Mouse (Mus musculus): ENCODE data around the gene Grk5. TPM values are rescaled to one million over a fixed set of nuclear protein-coding genes. Genes with fewer than 3 reads are reported as not detected.

Grk5 gene
- polyA plus RNA-seq, 1 experiment = 1.3 TPM

- Histone ChIP-seq H3K4me1 (ENCODE audit: control insufficient read depth, insufficient read depth, low read length) (no peaks in the 10 kb centered on the region), H3K4me3 (ENCODE audit: low read depth, low read length) (no peak overlapping the region), H3K27ac (ENCODE audit: insufficient read depth, low read length) (no peak overlapping the region), H3K27me3 (ENCODE audit: control insufficient read depth, insufficient read depth, low read length, poor library complexity, severe bottlenecking) (no peaks in the 10 kb centered on the region), H3K9ac (ENCODE audit: low read depth, poor library complexity, severe bottlenecking) (no peak overlapping the region), H3K36me3 (ENCODE audit: control insufficient read depth, insufficient read depth, low read length, poor library complexity, severe bottlenecking) (no peaks in the 10 kb centered on the region), H3K9me3 (replicated peaks; ENCODE audit: control insufficient read depth, insufficient read depth, low read length, poor library complexity, severe bottlenecking) (no peaks in the 10 kb centered on the region)
- TF ChIP-seq CTCF (IDR thresholded peaks at IDR 0.05; ENCODE audit: low read depth, low read length) = no peak
Observed at GRCm38 (mm10) chr19:60903139-60903538, 13.6 kb downstream of the Grk5 start.

DNA sequence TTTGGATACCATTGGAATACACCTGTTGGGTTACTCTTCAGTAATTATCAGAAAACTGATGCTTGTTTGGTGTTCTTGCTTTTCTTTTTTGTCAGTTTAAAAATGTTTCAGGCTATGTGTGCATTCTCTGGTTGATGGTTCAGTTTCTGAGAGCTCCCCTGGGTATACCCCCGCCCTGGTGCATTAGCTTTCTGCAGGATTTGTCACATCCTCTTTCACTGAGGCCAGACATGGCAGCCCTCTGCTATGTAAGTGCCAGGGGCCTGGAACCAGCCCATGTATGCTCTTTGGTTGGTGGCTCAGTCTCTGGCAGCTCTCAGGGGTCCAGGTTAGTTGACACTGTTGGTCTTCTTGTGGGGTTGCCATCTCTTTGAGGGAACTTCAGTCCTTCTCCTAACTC is 14.4 kb downstream of the Grk5 start:
- H3K27me3 ChIP-seq (ENCODE audit: control insufficient read depth, insufficient read depth, low read length, poor library complexity, severe bottlenecking) = no peaks in the 10 kb centered on the region
- H3K9me3 ChIP-seq (replicated peaks; ENCODE audit: control insufficient read depth, insufficient read depth, low read length, poor library complexity, severe bottlenecking) = no peaks in the 10 kb centered on the region
- no peaks in the 10 kb centered on the region for H3K36me3 ChIP-seq (ENCODE audit: control insufficient read depth, insufficient read depth, low read length, poor library complexity, severe bottlenecking)
- TF ChIP-seq POLR2A (IDR thresholded peaks at IDR 0.05; ENCODE audit: insufficient read depth, low read length) (no peak), CTCF (IDR thresholded peaks at IDR 0.05; ENCODE audit: low read depth, low read length) (no peak), EP300 (IDR thresholded peaks at IDR 0.05; ENCODE audit: insufficient read depth, low read depth, low read length) (no peak)
- H3K9ac ChIP-seq (ENCODE audit: low read depth, poor library complexity, severe bottlenecking) = no peak overlapping the region
- H3K4me1 ChIP-seq (ENCODE audit: control insufficient read depth, insufficient read depth, low read length) = no peaks in the 10 kb centered on the region
- no peak overlapping the region for H3K4me3 ChIP-seq (ENCODE audit: low read depth, low read length)
- no peak overlapping the region for H3K27ac ChIP-seq (ENCODE audit: insufficient read depth, low read length)

GRCm38 (mm10) chr19:60905477-60905876 is 15.9 kb downstream of the Grk5 start:
- H3K27me3 ChIP-seq (ENCODE audit: control insufficient read depth, insufficient read depth, low read length, poor library complexity, severe bottlenecking) = no peaks in the 10 kb centered on the region
- H3K9me3 ChIP-seq (replicated peaks; ENCODE audit: control insufficient read depth, insufficient read depth, low read length, poor library complexity, severe bottlenecking) = no peaks in the 10 kb centered on the region
- no peaks in the 10 kb centered on the region for H3K4me1 ChIP-seq (ENCODE audit: control insufficient read depth, insufficient read depth, low read length)
- H3K4me3 ChIP-seq (ENCODE audit: low read depth, low read length) = no peak overlapping the region
- H3K9ac ChIP-seq (ENCODE audit: low read depth, poor library complexity, severe bottlenecking) = no peak overlapping the region
- no peak overlapping the region for H3K27ac ChIP-seq (ENCODE audit: insufficient read depth, low read length)
- no peak for TF ChIP-seq POLR2A (IDR thresholded peaks at IDR 0.05; ENCODE audit: insufficient read depth, low read length)
- no peak for TF ChIP-seq CTCF (IDR thresholded peaks at IDR 0.05; ENCODE audit: low read depth, low read length)
- TF ChIP-seq EP300 (IDR thresholded peaks at IDR 0.05; ENCODE audit: insufficient read depth, low read depth, low read length) = no peak
- no peaks in the 10 kb centered on the region for H3K36me3 ChIP-seq (ENCODE audit: control insufficient read depth, insufficient read depth, low read length, poor library complexity, severe bottlenecking)

GRCm38 (mm10) chr19:60910304-60910703 is 20.8 kb downstream of the Grk5 start:
- Histone ChIP-seq H3K36me3 (ENCODE audit: control insufficient read depth, insufficient read depth, low read length, poor library complexity, severe bottlenecking) (no peaks in the 10 kb centered on the region), H3K27me3 (ENCODE audit: control insufficient read depth, insufficient read depth, low read length, poor library complexity, severe bottlenecking) (no peaks in the 10 kb centered on the region), H3K4me1 (ENCODE audit: control insufficient read depth, insufficient read depth, low read length) (no peaks in the 10 kb centered on the region), H3K4me3 (ENCODE audit: low read depth, low read length) (no peak overlapping the region), H3K9me3 (replicated peaks; ENCODE audit: control insufficient read depth, insufficient read depth, low read length, poor library complexity, severe bottlenecking) (no peaks in the 10 kb centered on the region), H3K27ac (ENCODE audit: insufficient read depth, low read length) (no peak overlapping the region), H3K9ac (ENCODE audit: low read depth, poor library complexity, severe bottlenecking) (no peak overlapping the region)
- TF ChIP-seq EP300 (IDR thresholded peaks at IDR 0.05; ENCODE audit: insufficient read depth, low read depth, low read length) = no peak
- no peak for TF ChIP-seq CTCF (IDR thresholded peaks at IDR 0.05; ENCODE audit: low read depth, low read length)
- no peak for TF ChIP-seq POLR2A (IDR thresholded peaks at IDR 0.05; ENCODE audit: insufficient read depth, low read length)

- no peak overlapping the region for H3K27ac ChIP-seq (ENCODE audit: insufficient read depth, low read length)
- H3K27me3 ChIP-seq (ENCODE audit: control insufficient read depth, insufficient read depth, low read length, poor library complexity, severe bottlenecking) = no peaks in the 10 kb centered on the region
- no peaks in the 10 kb centered on the region for H3K4me1 ChIP-seq (ENCODE audit: control insufficient read depth, insufficient read depth, low read length)
- TF ChIP-seq EP300 (IDR thresholded peaks at IDR 0.05; ENCODE audit: insufficient read depth, low read depth, low read length) (no peak), CTCF (IDR thresholded peaks at IDR 0.05; ENCODE audit: low read depth, low read length) (no peak), POLR2A (IDR thresholded peaks at IDR 0.05; ENCODE audit: insufficient read depth, low read length) (no peak)
- H3K9me3 ChIP-seq (replicated peaks; ENCODE audit: control insufficient read depth, insufficient read depth, low read length, poor library complexity, severe bottlenecking) = no peaks in the 10 kb centered on the region
- no peak overlapping the region for H3K4me3 ChIP-seq (ENCODE audit: low read depth, low read length)
- H3K9ac ChIP-seq (ENCODE audit: low read depth, poor library complexity, severe bottlenecking) = no peak overlapping the region
- no peaks in the 10 kb centered on the region for H3K36me3 ChIP-seq (ENCODE audit: control insufficient read depth, insufficient read depth, low read length, poor library complexity, severe bottlenecking)
Observed at GRCm38 (mm10) chr19:60911653-60912052, 22.1 kb downstream of the Grk5 start.

DNA sequence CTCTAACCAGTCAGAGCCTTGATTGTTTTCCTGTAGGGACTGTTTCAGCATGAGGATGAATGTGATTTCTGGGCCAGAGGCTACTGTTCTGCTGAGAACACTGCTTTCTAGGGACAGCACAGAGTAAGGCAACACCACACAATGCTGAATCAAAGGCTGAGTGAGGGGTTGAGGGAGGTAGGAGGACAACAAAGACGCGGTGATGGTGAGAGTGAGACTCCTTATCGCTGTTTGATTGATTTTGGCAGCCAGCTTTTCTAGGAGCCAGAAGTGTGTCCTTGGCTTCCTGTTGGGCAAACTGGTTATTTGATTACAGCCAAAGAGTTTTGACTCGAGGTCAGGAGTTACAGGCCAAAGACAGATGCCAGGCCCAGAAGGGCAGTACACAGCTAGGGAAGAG is 25.7 kb downstream of the Grk5 start:
- Histone ChIP-seq H3K27me3 (ENCODE audit: control insufficient read depth, insufficient read depth, low read length, poor library complexity, severe bottlenecking) (no peaks in the 10 kb centered on the region), H3K27ac (ENCODE audit: insufficient read depth, low read length) (no peak overlapping the region), H3K9ac (ENCODE audit: low read depth, poor library complexity, severe bottlenecking) (no peak overlapping the region), H3K4me3 (ENCODE audit: low read depth, low read length) (no peak overlapping the region), H3K36me3 (ENCODE audit: control insufficient read depth, insufficient read depth, low read length, poor library complexity, severe bottlenecking) (no peaks in the 10 kb centered on the region), H3K9me3 (replicated peaks; ENCODE audit: control insufficient read depth, insufficient read depth, low read length, poor library complexity, severe bottlenecking) (no peaks in the 10 kb centered on the region), H3K4me1 (ENCODE audit: control insufficient read depth, insufficient read depth, low read length) (no peaks in the 10 kb centered on the region)
- no peak for TF ChIP-seq CTCF (IDR thresholded peaks at IDR 0.05; ENCODE audit: low read depth, low read length)
- TF ChIP-seq POLR2A (IDR thresholded peaks at IDR 0.05; ENCODE audit: insufficient read depth, low read length) = no peak
- TF ChIP-seq EP300 (IDR thresholded peaks at IDR 0.05; ENCODE audit: insufficient read depth, low read depth, low read length) = no peak
